Mouse (Mus musculus): ENCODE data around the gene Grid1. TPM values are rescaled to one million over a fixed set of nuclear protein-coding genes. Genes with fewer than 3 reads are reported as not detected.
A peak's percentile ranks its signal among the peaks of the same experiment; 100 is the strongest.

Gene Grid1
- polyA plus RNA-seq, 1 experiment from 2014 or later, result 0.36 TPM

GRCm38 (mm10) chr14:35374374-35374773 is 554.5 kb downstream of the Grid1 start:
- Histone ChIP-seq H3K9ac (ENCODE audit: low read length) (no peak overlapping the region), H3K4me2 (ENCODE audit: low read depth, low read length, severe bottlenecking) (no peak overlapping the region), H3K27me3 (ENCODE audit: control insufficient read depth, insufficient read depth, low read length) (no peaks in the 10 kb centered on the region), H3K9me3 (ENCODE audit: control insufficient read depth, low read length) (no peaks in the 10 kb centered on the region; the same call in 1 of the 2 replicates), H3K4me3 (ENCODE audit: low read depth, low read length) (no peak overlapping the region), H3K27ac (ENCODE audit: low read depth, low read length) (no peak overlapping the region), H3K4me1 (replicated peaks; ENCODE audit: control insufficient read depth, insufficient read depth, low read length) (no peaks in the 10 kb centered on the region), H3K36me3 (ENCODE audit: control insufficient read depth, insufficient read depth, low read length) (no peaks in the 10 kb centered on the region)
- DNase-seq (ENCODE audit: low spot score), result no peak
- WGBS, result 54% methylated on average over 3 of the region's 3 CpGs
- peak; percentile 88 for ATAC-seq (replicated peaks; ENCODE audit: low FRiP score)

- no peak for DNase-seq (ENCODE audit: low spot score)
Observed at GRCm38 (mm10) chr14:35393591-35393990, 573.7 kb downstream of the Grid1 start.

GRCm38 (mm10) chr14:35404249-35404908 is 584.5 kb downstream of the Grid1 start:
- DNase-seq (ENCODE audit: low spot score), result no peak
- Histone ChIP-seq H3K27ac (ENCODE audit: low read depth, low read length) (no peak overlapping the region), H3K4me2 (ENCODE audit: low read depth, low read length, severe bottlenecking) (no peak overlapping the region), H3K36me3 (ENCODE audit: control insufficient read depth, insufficient read depth, low read length) (no peaks in the 10 kb centered on the region), H3K27me3 (ENCODE audit: control insufficient read depth, insufficient read depth, low read length) (no peaks in the 10 kb centered on the region), H3K9me3 (ENCODE audit: control insufficient read depth, low read length) (no peaks in the 10 kb centered on the region), H3K4me1 (replicated peaks; ENCODE audit: control insufficient read depth, insufficient read depth, low read length) (no peaks in the 10 kb centered on the region), H3K4me3 (ENCODE audit: low read depth, low read length) (no peak overlapping the region), H3K9ac (ENCODE audit: low read length) (no peak overlapping the region)
- whole genome bisulfite sequencing, result 82% methylated on average over 3 of the region's 3 CpGs
- ATAC-seq (replicated peaks; ENCODE audit: low FRiP score), result no peak

More at GRCm38 (mm10) chr14:35393591-35393990, 573.7 kb downstream of the Grid1 start:
- H3K27ac ChIP-seq (ENCODE audit: low read depth, low read length), result no peak overlapping the region
- 94% methylated on average over 4 of the region's 4 CpGs for WGBS
- no peak overlapping the region for H3K9ac ChIP-seq (ENCODE audit: low read length)
- no peaks in the 10 kb centered on the region for H3K36me3 ChIP-seq (ENCODE audit: control insufficient read depth, insufficient read depth, low read length)
- H3K27me3 ChIP-seq (ENCODE audit: control insufficient read depth, insufficient read depth, low read length), result no peaks in the 10 kb centered on the region
- H3K4me1 ChIP-seq (replicated peaks; ENCODE audit: control insufficient read depth, insufficient read depth, low read length), result no peaks in the 10 kb centered on the region
- no peak overlapping the region for H3K4me2 ChIP-seq (ENCODE audit: low read depth, low read length, severe bottlenecking)
- H3K4me3 ChIP-seq (ENCODE audit: low read depth, low read length), result no peak overlapping the region
- ATAC-seq (replicated peaks; ENCODE audit: low FRiP score), result no peak
- no peaks in the 10 kb centered on the region for H3K9me3 ChIP-seq (ENCODE audit: control insufficient read depth, low read length)

- DNase-seq (ENCODE audit: low spot score) (no peak), ATAC-seq (replicated peaks; ENCODE audit: low FRiP score) (no peak)
- Histone ChIP-seq H3K9ac (ENCODE audit: low read length) (no peak overlapping the region), H3K4me3 (ENCODE audit: low read depth, low read length) (no peak overlapping the region), H3K36me3 (ENCODE audit: control insufficient read depth, insufficient read depth, low read length) (no peaks in the 10 kb centered on the region), H3K4me2 (ENCODE audit: low read depth, low read length, severe bottlenecking) (no peak overlapping the region), H3K9me3 (ENCODE audit: control insufficient read depth, low read length) (no peaks in the 10 kb centered on the region), H3K27me3 (ENCODE audit: control insufficient read depth, insufficient read depth, low read length) (no peaks in the 10 kb centered on the region), H3K27ac (ENCODE audit: low read depth, low read length) (no peak overlapping the region), H3K4me1 (replicated peaks; ENCODE audit: control insufficient read depth, insufficient read depth, low read length) (no peaks in the 10 kb centered on the region)
- WGBS, result 78% methylated on average over 2 of the region's 2 CpGs
Observed at GRCm38 (mm10) chr14:35430259-35430658, 610.4 kb downstream of the Grid1 start.

GRCm38 (mm10) chr14:35453702-35454101 is 633.8 kb downstream of the Grid1 start:
- no peaks in the 10 kb centered on the region for H3K27me3 ChIP-seq (ENCODE audit: control insufficient read depth, insufficient read depth, low read length)
- H3K4me1 ChIP-seq (replicated peaks; ENCODE audit: control insufficient read depth, insufficient read depth, low read length), result no peaks in the 10 kb centered on the region
- 94% methylated on average over 7 of the region's 7 CpGs for WGBS
- no peak overlapping the region for H3K4me2 ChIP-seq (ENCODE audit: low read depth, low read length, severe bottlenecking)
- no peak overlapping the region for H3K9ac ChIP-seq (ENCODE audit: low read length)
- no peak for DNase-seq (ENCODE audit: low spot score)
- no peak for ATAC-seq (replicated peaks; ENCODE audit: low FRiP score)
- H3K4me3 ChIP-seq (ENCODE audit: low read depth, low read length), result no peak overlapping the region
- H3K36me3 ChIP-seq (ENCODE audit: control insufficient read depth, insufficient read depth, low read length), result no peaks in the 10 kb centered on the region
- H3K9me3 ChIP-seq (ENCODE audit: control insufficient read depth, low read length), result no peaks in the 10 kb centered on the region
- H3K27ac ChIP-seq (ENCODE audit: low read depth, low read length), result no peak overlapping the region

- Histone ChIP-seq H3K4me2 (ENCODE audit: low read depth, low read length, severe bottlenecking) (no peak overlapping the region), H3K4me1 (replicated peaks; ENCODE audit: control insufficient read depth, insufficient read depth, low read length) (no peaks in the 10 kb centered on the region), H3K27ac (ENCODE audit: low read depth, low read length) (no peak overlapping the region), H3K36me3 (ENCODE audit: control insufficient read depth, insufficient read depth, low read length) (no peaks in the 10 kb centered on the region), H3K27me3 (ENCODE audit: control insufficient read depth, insufficient read depth, low read length) (no peaks in the 10 kb centered on the region), H3K9me3 (ENCODE audit: control insufficient read depth, low read length) (no peaks in the 10 kb centered on the region), H3K4me3 (ENCODE audit: low read depth, low read length) (no peak overlapping the region), H3K9ac (ENCODE audit: low read length) (no peak overlapping the region)
- 78% methylated on average over 6 of the region's 6 CpGs for WGBS
- DNase-seq (ENCODE audit: low spot score) (no peak), ATAC-seq (replicated peaks; ENCODE audit: low FRiP score) (no peak)
Observed at GRCm38 (mm10) chr14:35468254-35468653, 648.3 kb downstream of the Grid1 start.

- DNase-seq (ENCODE audit: low spot score) (no peak), ATAC-seq (replicated peaks; ENCODE audit: low FRiP score) (no peak)
- no peaks in the 10 kb centered on the region for H3K9me3 ChIP-seq (ENCODE audit: control insufficient read depth, low read length)
- H3K9ac ChIP-seq (ENCODE audit: low read length), result no peak overlapping the region
- no peaks in the 10 kb centered on the region for H3K36me3 ChIP-seq (ENCODE audit: control insufficient read depth, insufficient read depth, low read length)
- WGBS, result 81% methylated on average over 2 of the region's 2 CpGs
- no peaks in the 10 kb centered on the region for H3K4me1 ChIP-seq (replicated peaks; ENCODE audit: control insufficient read depth, insufficient read depth, low read length)
- no peaks in the 10 kb centered on the region for H3K27me3 ChIP-seq (ENCODE audit: control insufficient read depth, insufficient read depth, low read length)
- H3K27ac ChIP-seq (ENCODE audit: low read depth, low read length), result no peak overlapping the region
- H3K4me3 ChIP-seq (ENCODE audit: low read depth, low read length), result no peak overlapping the region
- H3K4me2 ChIP-seq (ENCODE audit: low read depth, low read length, severe bottlenecking), result no peak overlapping the region
Observed at GRCm38 (mm10) chr14:35486017-35486416, 666.1 kb downstream of the Grid1 start.

- ATAC-seq (replicated peaks; ENCODE audit: low FRiP score), result no peak
- Histone ChIP-seq H3K4me2 (ENCODE audit: low read depth, low read length, severe bottlenecking) (no peak overlapping the region), H3K4me1 (replicated peaks; ENCODE audit: control insufficient read depth, insufficient read depth, low read length) (no peaks in the 10 kb centered on the region), H3K27me3 (ENCODE audit: control insufficient read depth, insufficient read depth, low read length) (no peaks in the 10 kb centered on the region), H3K27ac (ENCODE audit: low read depth, low read length) (no peak overlapping the region), H3K9me3 (ENCODE audit: control insufficient read depth, low read length) (no peaks in the 10 kb centered on the region), H3K4me3 (ENCODE audit: low read depth, low read length) (no peak overlapping the region), H3K9ac (ENCODE audit: low read length) (no peak overlapping the region), H3K36me3 (ENCODE audit: control insufficient read depth, insufficient read depth, low read length) (no peaks in the 10 kb centered on the region)
- DNase-seq (ENCODE audit: low spot score), result no peak
- 67% methylated on average over 5 of the region's 5 CpGs for WGBS
Observed at GRCm38 (mm10) chr14:35502324-35502723, 682.4 kb downstream of the Grid1 start.

GRCm38 (mm10) chr14:35519402-35519801 is 699.5 kb downstream of the Grid1 start:
- Histone ChIP-seq H3K9me3 (ENCODE audit: control insufficient read depth, low read length) (no peaks in the 10 kb centered on the region), H3K27me3 (ENCODE audit: control insufficient read depth, insufficient read depth, low read length) (no peaks in the 10 kb centered on the region), H3K4me2 (ENCODE audit: low read depth, low read length, severe bottlenecking) (no peak overlapping the region), H3K9ac (ENCODE audit: low read length) (no peak overlapping the region), H3K27ac (ENCODE audit: low read depth, low read length) (no peak overlapping the region), H3K4me1 (replicated peaks; ENCODE audit: control insufficient read depth, insufficient read depth, low read length) (no peaks in the 10 kb centered on the region), H3K36me3 (ENCODE audit: control insufficient read depth, insufficient read depth, low read length) (no peaks in the 10 kb centered on the region), H3K4me3 (ENCODE audit: low read depth, low read length) (no peak overlapping the region)
- DNase-seq (ENCODE audit: low spot score), result no peak
- no peak for ATAC-seq (replicated peaks; ENCODE audit: low FRiP score)
